ENCODE assay signal across 20 mouse cellular contexts in genomic region chr5:39155763-39156162, GRCm38 (mm10).
"Had no signal": no experiment of that assay in that cellular context is flagged by ENCODE, and none has a peak within 500 bp of the region (broad histone marks: within the 10 kb centered on the region; RNA-seq: fewer than 3 reads in every experiment).

No protein-coding gene starts in this region.

- H3K27me3 ChIP-seq: limb, embryonic 13.5 days; liver, embryonic 12.5 days; liver, embryonic 15.5 days; lung, embryonic 15.5 days; megakaryocyte, embryonic 14.5 days; midbrain, embryonic 13.5 days; neural tube, embryonic 13.5 days had no signal

- ATAC-seq: liver, embryonic 12.5 days; midbrain, embryonic 13.5 days; midbrain, embryonic 16.5 days had no signal

- H3K36me3 ChIP-seq: limb, embryonic 10.5 days; limb, embryonic 13.5 days; liver, embryonic 12.5 days; liver, embryonic 15.5 days; lung, embryonic 15.5 days; midbrain, embryonic 10.5 days; midbrain, embryonic 13.5 days; neural tube, embryonic 13.5 days had no signal

- DNase-seq: kidney, adult 18-20 months; kidney, adult 9 months; kidney, postnatal 25 days; layer of hippocampus, adult 9-11 months; liver; lung, adult 18-20 months; lung, postnatal 14 days; lung, postnatal 4 days; thymus, adult 18-20 months; thymus, postnatal 36 days had no signal
